In genomic region chr17:25188150-25189031, GRCm38 (mm10) we compare ENCODE assay signal across 8 mouse cellular contexts. TPM values are rescaled to one million over a fixed set of nuclear protein-coding genes. Genes with fewer than 3 reads are reported as not detected.
DNase-seq lines count a peak whose midpoint lies in the region; ATAC-seq lines count a peak whose summit lies in the region.

Unkl (plus strand) TSS chr17:25188397.

- DNase-seq in gastrocnemius, postnatal 25 days, result peak; percentile 76
- peak; percentile 81 for DNase-seq in left cerebral cortex, postnatal 4 days
- peak; percentile 93 for DNase-seq in midbrain, embryonic 11.5 days (ENCODE audit: low spot score, missing footprints)
- peak; percentile 84 for DNase-seq in right cerebral cortex, postnatal 4 days

- H3K4me2 ChIP-seq in midbrain, embryonic 11.5 days, result peak within 1 kb of the TSS; percentile 80

- ATAC-seq in activated CD4-positive, CD25-positive, alpha-beta regulatory T cell, adult 4 months, result peak; percentile 24
- peak; percentile 27; the same call in 1 of the 2 replicates for ATAC-seq in common myeloid progenitor, adult 5-6 weeks (replicated peaks; ENCODE audit: low read depth, poor library complexity, severe bottlenecking)
- ATAC-seq in inflammation-experienced regulatory T-cells, adult 6 months, result peak; percentile 20
- peak; percentile 63 for ATAC-seq in midbrain, embryonic 11.5 days (ENCODE audit: low FRiP score)
- ATAC-seq in megakaryocyte-erythroid progenitor cell, adult 5-6 weeks (replicated peaks; ENCODE audit: low FRiP score, low TSS enrichment, poor library complexity, severe bottlenecking), result no peak

- H3K9ac ChIP-seq in midbrain, embryonic 11.5 days (ENCODE audit: low read length), result peak within 1 kb of the TSS; percentile 86

- no peaks in the 10 kb centered on the region for H3K36me3 ChIP-seq in midbrain, embryonic 11.5 days (ENCODE audit: control insufficient read depth, insufficient read depth, low read length)

- no peaks in the 10 kb centered on the region for H3K9me3 ChIP-seq in midbrain, embryonic 11.5 days (ENCODE audit: control insufficient read depth, low read length)

- peak within 1 kb of the TSS; percentile 30; the same call in 1 of the 2 replicates for H3K27ac ChIP-seq in midbrain, embryonic 11.5 days (ENCODE audit: low read depth, low read length)

- H3K4me1 ChIP-seq in midbrain, embryonic 11.5 days (ENCODE audit: control insufficient read depth, insufficient read depth, low read length), result peaks cover 21% of the 10 kb centered on the region

- H3K4me3 ChIP-seq in midbrain, embryonic 11.5 days (ENCODE audit: low read depth, low read length), result peak within 1 kb of the TSS; percentile 98

- WGBS in midbrain, embryonic 11.5 days, result under 1% methylated on average over 99 of the region's 104 CpGs

- intact Hi-C loops in left cerebral cortex, postnatal 4 days (cut with DNase I), result no loop called here

- no peaks in the 10 kb centered on the region for H3K27me3 ChIP-seq in midbrain, embryonic 11.5 days (ENCODE audit: control insufficient read depth, insufficient read depth, low read length)

RNA-seq across cellular contexts. Expression of gene Unkl, which starts in this region (rescaled TPM):
- 10 to 100 TPM; 14.4 to 20.2 TPM for polyA plus RNA-seq in activated CD4-positive, CD25-positive, alpha-beta regulatory T cell, adult 4 months (2017; shearing (Covaris generic))
- total RNA-seq in common myeloid progenitor, adult 5-6 weeks (2017), result 6.9 and 15.5 TPM in 2 replicates
- 1 to 10 TPM; 4.4 to 4.5 TPM for total RNA-seq in gastrocnemius, postnatal 25 days (2021)
- polyA plus RNA-seq in inflammation-experienced regulatory T-cells, adult 6 months (2017; shearing (Covaris generic)), result 10 to 100 TPM; 22.2 to 31.4 (median 23.3) TPM
- total RNA-seq in left cerebral cortex, postnatal 4 days (2021), result 10 to 100 TPM; 23.5 to 26.9 TPM
- polyA plus RNA-seq in midbrain, embryonic 11.5 days (2014; fragmentation: Nextera tagmentation; extraction: Ambion mirVana), result 4.2 and 6.4 TPM in 2 replicates
- 11.5 and 20.5 TPM in 2 replicates for total RNA-seq in megakaryocyte-erythroid progenitor cell, adult 5-6 weeks (2014; fragmentation: Nextera tagmentation)
- 9.8 and 14.2 TPM in 2 replicates for total RNA-seq in megakaryocyte-erythroid progenitor cell, adult 5-6 weeks (2017)
